Mouse (Mus musculus) heart, embryonic 11.5 days (tissue): Measurements from ENCODE around the gene Npb. TPM values are rescaled to one million over a fixed set of nuclear protein-coding genes. Genes with fewer than 3 reads are reported as not detected.
A peak's percentile ranks its signal among the peaks of the same experiment; 100 is the strongest.
"Not testable (repeated sequence)": the region's sequence is repeated elsewhere in the genome, so short reads cannot be mapped to it uniquely, and the experiment has no call there.

Experiments
- ATAC-seq: fragments of 200-750 bp; cut with Nextera tagmentation; replicated peaks from 2 replicates; pipeline ENCODE4 v1.8.0; 2017; ENCODE audit warnings: moderate library complexity; ENCODE audit not compliant: insufficient number of reproducible peaks, low FRiP score, low TSS enrichment
- H3K27ac ChIP-seq: fragments of 300-500 bp; sonication (generic); 2 replicates; pipeline ENCODE4 v1.5.1; 2014; ENCODE audit warnings: mild to moderate bottlenecking, low read depth, low read length
- H3K27me3 ChIP-seq: fragments of 300-500 bp; sonication (generic); 2 replicates; pipeline ENCODE4 v1.6.1; 2014; ENCODE audit warnings: mild to moderate bottlenecking, low read length, mixed read lengths; ENCODE audit not compliant: control insufficient read depth, insufficient read depth
- H3K36me3 ChIP-seq: fragments of 300-500 bp; sonication (generic); 2 replicates; pipeline ENCODE4 v1.6.1; 2014; ENCODE audit warnings: mild to moderate bottlenecking, low read length, moderate library complexity, mixed read lengths; ENCODE audit not compliant: control insufficient read depth, insufficient read depth
- H3K4me1 ChIP-seq: fragments of 300-500 bp; sonication (generic); 2 replicates; pipeline ENCODE4 v1.6.1; 2014; ENCODE audit warnings: low read length; ENCODE audit not compliant: control insufficient read depth, insufficient read depth
- H3K4me2 ChIP-seq: fragments of 300-500 bp; sonication (generic); 2 replicates; pipeline ENCODE4 v1.6.1; 2014; ENCODE audit warnings: mild to moderate bottlenecking, moderate library complexity
- H3K4me3 ChIP-seq: fragments of 300-500 bp; sonication (generic); 2 replicates; pipeline ENCODE4 v1.5.1; 2014; ENCODE audit warnings: low read depth, low read length
- H3K9ac ChIP-seq: fragments of 300-500 bp; sonication (generic); 2 replicates; pipeline ENCODE4 v1.6.1; 2014; ENCODE audit warnings: mild to moderate bottlenecking, low read depth, low read length, moderate library complexity
- H3K9me3 ChIP-seq: fragments of 300-500 bp; sonication (generic); replicated peaks from 2 replicates; pipeline ENCODE4 v1.6.1; 2016; ENCODE audit warnings: low read length; ENCODE audit not compliant: control insufficient read depth
- WGBS: fragments of 180-500 bp; shearing (Covaris S2); extraction: QIAGEN DNeasy Blood & Tissue Kit; methylation state at CpG from one replicate; pipeline ENCODE4 v1.1.7; 2014; ENCODE audit not compliant: insufficient replicate concordance; 5-methylcytosine and 5-hydroxymethylcytosine counted together
- polyA plus RNA-seq: library from polyadenylated mRNA; unstranded; fragments of >200 nt; fragmentation: Nextera tagmentation; extraction: Ambion mirVana; gene quantifications from 2 replicates; pipeline ENCODE4 v1.2.1, GENCODE M21; 2014

Gene Npb
- 8.8 and 9.1 TPM in 2 replicates for polyA plus RNA-seq

DNA sequence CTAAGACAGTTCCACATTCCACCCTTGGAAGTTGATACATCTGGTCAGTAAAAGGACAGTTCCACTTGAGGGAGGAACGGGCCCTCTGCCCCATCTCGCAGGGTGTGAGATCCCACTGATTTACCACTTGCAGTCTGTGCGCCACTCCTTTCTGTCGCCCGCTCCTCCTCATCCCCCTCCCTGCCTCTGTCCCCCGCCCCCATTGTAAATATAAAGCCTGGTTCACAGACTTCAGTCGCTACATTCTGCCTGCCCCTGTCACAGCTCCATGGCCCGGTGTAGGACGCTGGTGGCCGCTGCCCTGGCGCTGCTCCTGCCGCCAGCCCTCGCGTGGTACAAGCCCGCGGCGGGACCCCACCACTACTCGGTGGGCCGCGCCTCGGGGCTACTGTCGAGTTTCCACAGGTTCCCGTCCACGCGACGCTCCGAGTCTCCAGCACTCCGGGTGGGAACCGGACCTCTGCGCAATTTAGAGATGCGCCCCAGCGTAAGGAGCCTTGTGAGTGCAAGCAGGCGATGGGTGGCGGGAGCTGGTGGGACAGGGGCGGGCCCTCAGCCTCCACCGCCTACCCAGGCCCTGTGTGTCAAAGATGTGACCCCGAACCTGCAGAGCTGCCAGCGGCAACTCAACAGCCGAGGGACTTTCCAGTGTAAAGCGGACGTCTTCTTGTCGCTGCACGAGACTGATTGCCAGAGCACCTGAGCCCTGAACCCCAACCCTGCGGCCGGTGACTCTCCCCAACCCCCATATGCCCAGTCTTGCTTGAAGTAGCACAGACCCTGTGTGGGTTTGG is at the start of gene Npb:
Gene Npb (plus strand): TSS at position 237 of the 794 bp plus-strand sequence.
- Histone ChIP-seq H3K4me3 (peak within 1 kb of the TSS; percentile 43), H3K27me3 (peaks cover 3% of the 10 kb centered on the region; the same call in 1 of the 2 replicates), H3K9me3 (no peaks in the 10 kb centered on the region), H3K4me2 (peak within 1 kb of the TSS; percentile 87), H3K36me3 (peaks cover 23% of the 10 kb centered on the region), H3K9ac (peak within 1 kb of the TSS; percentile 74), H3K4me1 (peaks cover 24% of the 10 kb centered on the region), H3K27ac (peak within 1 kb of the TSS; percentile 50; the same call in 1 of the 2 replicates)
- WGBS = 4% methylated on average over 45 of the region's 45 CpGs
- ATAC-seq = no peak

DNA sequence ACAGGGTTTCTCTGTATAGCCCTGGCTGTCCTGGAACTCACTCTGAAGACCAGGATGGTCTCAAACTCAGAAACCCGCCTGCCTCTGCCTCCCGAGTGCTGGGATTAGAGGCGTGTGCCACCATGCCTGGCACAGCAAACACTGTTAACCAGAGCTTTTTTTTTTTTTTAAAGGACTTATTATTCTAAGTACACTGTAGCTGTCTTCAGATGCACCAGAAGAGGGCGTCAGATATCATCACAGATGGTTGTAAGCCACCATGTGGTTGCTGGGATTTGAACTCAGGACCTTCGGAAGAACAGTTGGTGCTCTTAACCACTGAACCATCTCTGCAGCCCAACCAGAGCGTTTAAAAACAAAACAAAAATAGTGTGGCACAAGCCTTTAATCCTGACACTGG is 49.4 kb upstream of the Npb start:
- not testable (repeated sequence) for H3K27ac ChIP-seq, H3K4me3 ChIP-seq, H3K9me3 ChIP-seq, H3K4me2 ChIP-seq, ATAC-seq, H3K27me3 ChIP-seq, H3K9ac ChIP-seq, H3K4me1 ChIP-seq
- peaks cover 44% of the 10 kb centered on the region for H3K36me3 ChIP-seq
- WGBS = 85% methylated on average over 6 of the region's 6 CpGs

DNA sequence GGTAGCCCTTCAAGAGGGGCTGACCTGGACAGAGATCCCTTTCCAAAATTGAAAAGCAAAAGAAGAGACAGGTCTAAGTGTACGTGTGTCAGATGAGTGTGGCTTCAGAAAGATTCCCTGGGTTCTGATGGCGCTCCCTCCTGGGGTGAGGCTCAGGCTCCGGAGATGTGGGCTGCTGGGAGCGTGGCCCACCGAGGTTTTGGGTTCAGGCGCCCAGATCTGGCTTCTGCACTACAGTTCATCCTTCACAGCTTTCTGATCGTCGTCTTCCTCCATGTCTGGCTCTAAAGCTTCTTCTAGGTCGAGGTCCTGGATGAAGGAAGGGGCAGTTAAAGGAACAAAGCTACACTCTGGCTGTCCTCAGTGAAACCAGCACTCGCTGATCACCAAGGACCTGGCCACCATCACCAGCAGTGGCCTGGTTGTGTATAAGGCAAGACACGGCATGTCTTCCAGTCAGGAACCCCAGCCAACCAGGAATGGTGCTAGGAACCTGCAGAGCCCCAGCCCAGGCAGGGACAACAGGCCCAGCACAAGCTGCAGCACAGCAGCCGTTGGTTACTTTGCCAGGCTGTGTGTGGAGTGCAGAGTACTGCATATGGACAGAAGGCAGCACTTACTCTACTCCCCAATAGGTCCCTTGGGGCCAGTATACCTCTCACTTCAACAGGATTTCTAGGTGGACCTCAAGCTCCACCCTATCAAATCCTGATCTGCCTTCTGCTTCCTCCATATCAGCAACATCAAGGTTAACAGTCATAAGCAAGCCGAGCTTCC is 47.1 kb upstream of the Npb start:
- Histone ChIP-seq H3K4me2 (no peak overlapping the region), H3K27me3 (no peaks in the 10 kb centered on the region), H3K4me3 (no peak overlapping the region), H3K36me3 (peaks cover 62% of the 10 kb centered on the region), H3K27ac (no peak overlapping the region), H3K9me3 (no peaks in the 10 kb centered on the region), H3K4me1 (no peaks in the 10 kb centered on the region), H3K9ac (no peak overlapping the region)
- 92% methylated on average over 13 of the region's 13 CpGs for WGBS
- ATAC-seq = no peak

DNA sequence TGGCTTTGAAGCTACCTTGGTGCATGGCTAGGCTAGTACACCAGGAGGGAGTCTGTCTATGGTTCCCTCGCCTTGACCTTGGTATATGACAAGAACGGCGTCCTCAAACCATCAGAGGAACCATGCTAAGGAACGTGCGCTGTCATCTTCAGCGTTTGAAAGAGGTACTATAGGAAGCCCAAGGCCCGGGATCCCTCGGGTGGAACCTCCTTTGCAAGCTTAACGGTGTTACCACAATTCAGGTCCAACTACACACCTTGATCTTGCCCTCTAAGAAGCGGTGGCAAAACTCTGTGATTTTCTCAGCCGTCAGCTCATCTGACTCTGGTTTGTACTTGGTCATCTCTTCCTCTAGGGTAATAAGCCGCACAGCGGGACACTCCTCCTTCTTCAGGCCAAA is 45.3 kb upstream of the Npb start:
- 92% methylated on average over 13 of the region's 13 CpGs for WGBS
- no peak for ATAC-seq

DNA sequence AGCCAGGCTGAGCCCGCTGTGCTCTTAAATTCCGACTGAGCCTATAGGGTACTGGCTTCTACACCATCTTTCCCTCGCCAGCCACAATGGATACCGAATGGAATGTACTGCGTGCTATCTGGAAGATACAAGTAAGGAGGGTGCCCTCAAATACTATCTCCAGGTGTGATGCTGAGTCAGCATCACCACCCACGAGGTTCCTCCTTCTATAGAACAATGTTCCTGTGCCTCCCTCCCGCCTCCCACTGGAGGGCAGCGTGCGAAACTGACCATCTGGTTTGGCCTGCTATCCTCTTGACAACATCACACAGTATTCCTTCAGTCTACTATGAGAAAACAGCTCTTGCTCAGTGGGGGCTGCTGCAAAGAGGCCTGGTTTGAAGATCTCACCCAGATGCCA is 43.2 kb upstream of the Npb start:
- Histone ChIP-seq H3K4me1 (no peaks in the 10 kb centered on the region), H3K27me3 (no peaks in the 10 kb centered on the region), H3K27ac (no peak overlapping the region), H3K4me3 (no peak overlapping the region), H3K9me3 (no peaks in the 10 kb centered on the region), H3K9ac (no peak overlapping the region), H3K36me3 (peaks cover 76% of the 10 kb centered on the region), H3K4me2 (no peak overlapping the region)
- ATAC-seq = no peak
- 87% methylated on average over 9 of the region's 9 CpGs for WGBS

More for the DNA sequence above, 45.3 kb upstream of the Npb start:
- H3K4me2 ChIP-seq = no peak overlapping the region
- no peaks in the 10 kb centered on the region for H3K9me3 ChIP-seq
- H3K36me3 ChIP-seq = peaks cover 76% of the 10 kb centered on the region
- H3K27ac ChIP-seq = no peak overlapping the region
- no peak overlapping the region for H3K9ac ChIP-seq
- no peaks in the 10 kb centered on the region for H3K4me1 ChIP-seq
- H3K27me3 ChIP-seq = no peaks in the 10 kb centered on the region
- H3K4me3 ChIP-seq = no peak overlapping the region

DNA sequence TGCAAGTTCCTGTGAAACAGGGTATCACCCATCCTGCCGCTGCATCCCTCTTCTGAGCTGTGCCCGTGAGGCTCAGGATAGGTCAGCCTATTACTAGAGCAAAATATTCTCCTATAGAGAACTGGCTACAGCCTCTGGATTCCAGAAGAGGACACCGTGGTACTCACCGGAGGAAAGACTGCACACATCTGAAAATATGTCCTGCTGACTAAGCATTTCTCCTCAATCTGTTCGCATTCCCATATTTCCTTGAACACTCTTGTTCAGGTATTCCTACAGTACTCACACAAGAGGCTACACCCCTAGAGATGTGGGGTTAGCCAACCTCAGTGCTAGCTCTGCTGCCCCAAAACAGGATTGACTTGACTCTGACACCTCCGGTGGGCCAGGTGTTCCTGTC is 40.0 kb upstream of the Npb start:
- ATAC-seq = no peak
- H3K4me2 ChIP-seq = no peak overlapping the region
- H3K27me3 ChIP-seq = no peaks in the 10 kb centered on the region
- H3K27ac ChIP-seq = no peak overlapping the region
- H3K4me3 ChIP-seq = no peak overlapping the region
- no peak overlapping the region for H3K9ac ChIP-seq
- WGBS = 95% methylated on average over 6 of the region's 6 CpGs
- H3K36me3 ChIP-seq = peaks cover 58% of the 10 kb centered on the region
- H3K4me1 ChIP-seq = peaks cover 8% of the 10 kb centered on the region
- no peaks in the 10 kb centered on the region for H3K9me3 ChIP-seq

DNA sequence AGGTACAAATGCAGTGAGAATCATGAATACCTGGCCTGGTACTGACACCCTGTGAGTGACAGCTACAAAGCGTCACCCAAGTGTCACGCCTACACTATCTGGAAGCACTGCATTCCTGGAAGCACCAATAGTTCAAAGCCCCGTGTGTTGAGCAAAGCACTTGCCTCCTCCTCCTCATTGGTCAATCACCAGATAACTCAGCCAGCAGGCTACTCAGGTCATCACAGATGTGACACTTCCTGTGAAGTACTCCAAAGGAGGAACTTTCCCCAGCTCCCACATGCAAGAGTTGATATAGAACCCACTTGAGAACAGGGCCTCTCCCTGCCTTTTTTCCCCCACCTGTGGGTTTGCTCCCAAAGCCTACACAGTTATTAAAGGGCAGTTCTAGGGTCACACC is 37.2 kb upstream of the Npb start:
- peaks cover 35% of the 10 kb centered on the region for H3K36me3 ChIP-seq
- 27% methylated on average over 3 of the region's 3 CpGs for WGBS

DNA sequence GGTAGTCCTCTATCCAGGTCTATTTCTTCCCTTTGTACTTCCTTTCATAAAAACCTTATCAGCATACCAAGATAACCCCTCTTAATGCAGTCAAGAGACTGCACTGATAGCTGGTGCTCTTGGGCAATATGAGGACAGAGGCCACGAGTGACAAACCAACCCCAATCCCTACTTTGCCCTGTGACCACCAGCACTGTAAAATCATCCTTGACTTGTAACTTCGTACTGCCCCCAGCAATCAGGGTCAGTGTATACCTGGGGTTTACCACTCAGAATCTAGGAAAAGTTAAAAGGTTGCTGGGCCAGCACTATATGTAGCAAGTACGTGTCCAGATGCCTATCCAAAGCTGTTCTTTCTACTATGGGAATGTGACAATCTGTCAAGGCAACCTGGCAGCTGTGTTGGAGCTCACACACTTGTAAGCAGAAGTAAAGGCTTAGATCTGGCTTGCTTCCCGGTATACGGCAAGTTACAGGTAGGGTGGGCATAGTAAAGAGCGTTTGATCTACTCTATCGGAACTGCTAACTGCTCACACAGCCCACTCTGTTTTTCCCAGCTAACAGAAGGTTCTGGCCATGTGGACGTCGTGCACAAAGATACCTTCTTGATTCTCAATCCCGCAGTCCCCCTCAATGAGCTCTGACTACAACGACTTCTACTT is 36.4 kb upstream of the Npb start:
- Histone ChIP-seq H3K9me3 (no peaks in the 10 kb centered on the region), H3K27me3 (no peaks in the 10 kb centered on the region), H3K4me3 (peak overlapping the region; percentile 98), H3K4me2 (peak overlapping the region; percentile 86), H3K27ac (peak overlapping the region; percentile 96; the same call in 1 of the 2 replicates), H3K9ac (peak overlapping the region; percentile 92), H3K36me3 (peaks cover 28% of the 10 kb centered on the region), H3K4me1 (peaks cover 16% of the 10 kb centered on the region)
- WGBS = 7% methylated on average over 11 of the region's 11 CpGs
- ATAC-seq = no peak

More for the DNA sequence above, 37.2 kb upstream of the Npb start:
- ATAC-seq = no peak
- no peak overlapping the region for H3K27ac ChIP-seq
- peak overlapping the region; percentile 92; the same call in 1 of the 2 replicates for H3K9ac ChIP-seq
- H3K4me1 ChIP-seq = peaks cover 16% of the 10 kb centered on the region
- H3K9me3 ChIP-seq = no peaks in the 10 kb centered on the region
- H3K27me3 ChIP-seq = no peaks in the 10 kb centered on the region
- peak overlapping the region; percentile 86 for H3K4me2 ChIP-seq
- peak overlapping the region; percentile 98 for H3K4me3 ChIP-seq
